Comparison of ENCODE assay signal across 25 mouse cellular contexts in the genomic region with DNA sequence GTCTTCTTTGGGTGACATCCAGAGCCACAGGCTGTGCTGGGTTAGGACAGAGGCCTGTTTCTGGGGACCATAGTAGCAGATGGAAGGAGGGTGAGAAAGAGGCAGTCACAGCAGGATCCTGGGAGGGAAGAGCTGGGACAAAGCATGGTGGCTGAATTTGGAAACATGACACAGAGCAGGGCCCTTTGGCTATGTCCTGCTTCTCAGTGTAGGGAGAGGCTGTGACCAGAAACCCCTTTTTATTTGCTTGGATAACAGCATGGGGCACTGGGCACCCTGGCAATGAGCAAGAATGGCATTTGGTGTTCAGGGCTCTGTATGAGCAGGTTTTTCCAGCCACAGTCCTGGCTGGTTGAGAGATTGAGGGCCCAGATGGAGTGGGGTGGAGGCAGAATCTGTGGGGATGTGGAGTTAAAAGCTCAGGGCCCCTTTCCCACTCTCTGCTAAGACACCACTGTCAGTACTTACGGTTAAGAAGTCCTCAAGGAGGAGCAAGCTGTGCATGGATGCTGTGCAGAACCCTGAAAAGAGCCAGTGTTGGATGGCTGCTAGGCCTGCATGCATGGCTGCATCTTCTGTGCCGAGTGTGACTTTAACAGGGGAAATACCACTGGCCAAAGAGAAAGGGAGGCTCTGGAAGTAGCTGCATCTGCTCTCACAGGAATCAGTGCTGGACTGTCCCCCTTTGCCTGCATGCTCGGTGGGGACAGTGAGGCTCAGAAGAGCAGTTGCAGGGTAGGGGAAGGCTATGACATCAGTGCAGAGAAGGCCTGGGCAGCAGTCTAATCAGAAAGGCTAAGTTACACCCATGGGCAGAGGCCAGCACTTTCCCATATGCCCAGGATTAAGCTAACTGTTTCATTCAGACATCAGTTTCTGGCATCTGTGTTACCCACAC. TPM values are rescaled to one million over a fixed set of nuclear protein-coding genes. Genes with fewer than 3 reads are reported as not detected.
DNase-seq lines count a peak whose midpoint lies in the region; ATAC-seq and TF ChIP-seq lines count a peak whose summit lies in the region.
"Had no signal": no experiment of that assay in that cellular context is flagged by ENCODE, and none has a peak within 500 bp of the region (broad histone marks: within the 10 kb centered on the region; RNA-seq: fewer than 3 reads in every experiment).

No protein-coding gene starts in this region.

- H3K36me3 ChIP-seq in forebrain, embryonic 11.5 days (ENCODE audit: control insufficient read depth, insufficient read depth, low read length) = no peaks in the 10 kb centered on the region
- H3K36me3 ChIP-seq in forebrain, embryonic 12.5 days (replicated peaks) = no peaks in the 10 kb centered on the region
- no peaks in the 10 kb centered on the region for H3K36me3 ChIP-seq in hindbrain, embryonic 14.5 days (replicated peaks; ENCODE audit: control insufficient read depth, insufficient read depth)
- H3K36me3 ChIP-seq in midbrain, postnatal 0 days (ENCODE audit: insufficient read depth, low read length) = no peaks in the 10 kb centered on the region
- H3K36me3 ChIP-seq: embryonic facial prominence, embryonic 12.5 days; heart, embryonic 10.5 days; neural tube, embryonic 12.5 days had no signal

- no peaks in the 10 kb centered on the region for H3K9me3 ChIP-seq in forebrain, embryonic 11.5 days (ENCODE audit: control insufficient read depth, low read length)
- H3K9me3 ChIP-seq in forebrain, embryonic 12.5 days = no peaks in the 10 kb centered on the region
- no peaks in the 10 kb centered on the region for H3K9me3 ChIP-seq in hindbrain, embryonic 14.5 days (ENCODE audit: control insufficient read depth, low read length)
- no peaks in the 10 kb centered on the region for H3K9me3 ChIP-seq in midbrain, postnatal 0 days (ENCODE audit: low read length)
- H3K9me3 ChIP-seq: embryonic facial prominence, embryonic 12.5 days; heart, embryonic 10.5 days; neural tube, embryonic 12.5 days had no signal

- ATAC-seq in forebrain, embryonic 11.5 days (replicated peaks; ENCODE audit: low FRiP score) = no peak
- no peak for ATAC-seq in forebrain, embryonic 12.5 days (ENCODE audit: low FRiP score)
- peak; percentile 56; the same call in 1 of the 2 replicates for ATAC-seq in hindbrain, embryonic 14.5 days (ENCODE audit: low FRiP score)
- no peak for ATAC-seq in midbrain, postnatal 0 days (ENCODE audit: low FRiP score)
- ATAC-seq: liver, postnatal 0 days had no signal

- no peak for TF ChIP-seq CTCF in midbrain, postnatal 0 days (IDR thresholded peaks at IDR 0.05)

- no peak overlapping the region for H3K27ac ChIP-seq in forebrain, embryonic 11.5 days (ENCODE audit: low read depth, low read length)
- H3K27ac ChIP-seq in forebrain, embryonic 12.5 days = no peak overlapping the region
- H3K27ac ChIP-seq in hindbrain, embryonic 14.5 days = no peak overlapping the region
- H3K27ac ChIP-seq in midbrain, postnatal 0 days (ENCODE audit: low read depth, low read length) = 0 out of 2 replicates have a peak overlapping the region, but pooled peaks have one; percentile 26
- H3K27ac ChIP-seq: embryonic facial prominence, embryonic 12.5 days; heart, embryonic 10.5 days; macrophage; neural tube, embryonic 12.5 days had no signal

- DNase-seq in forebrain, embryonic 11.5 days (ENCODE audit: low spot score) = peak; percentile 47
- peak; percentile 94 for DNase-seq in cerebellum, adult 9-10 months
- no peak for DNase-seq in hindbrain, embryonic 14.5 days (ENCODE audit: low spot score)
- DNase-seq in midbrain, postnatal 0 days (ENCODE audit: low spot score) = no peak
- no peak for DNase-seq in left cerebral cortex, adult 9 months (ENCODE audit: low spot score in 2 of 2)
- DNase-seq in layer of hippocampus, adult 18-20 months (ENCODE audit: low spot score in 2 of 2) = no peak
- DNase-seq in embryo, embryonic 10.5 days (ENCODE audit: low spot score) = no peak
- DNase-seq: gastrocnemius, postnatal 25 days; heart, postnatal 10 days; kidney, adult 9 months; kidney, postnatal 36 days; liver; liver, postnatal 0 days; spleen, adult 18-20 months; thymus, adult 2 months had no signal

- H3K9ac ChIP-seq in forebrain, embryonic 11.5 days (ENCODE audit: low read length) = no peak overlapping the region
- no peak overlapping the region for H3K9ac ChIP-seq in forebrain, embryonic 12.5 days
- no peak overlapping the region for H3K9ac ChIP-seq in hindbrain, embryonic 14.5 days
- no peak overlapping the region for H3K9ac ChIP-seq in midbrain, postnatal 0 days (replicated peaks; ENCODE audit: low read length, poor library complexity, severe bottlenecking)
- H3K9ac ChIP-seq: embryonic facial prominence, embryonic 12.5 days; liver, postnatal 0 days; neural tube, embryonic 12.5 days had no signal

- H3K27me3 ChIP-seq in forebrain, embryonic 11.5 days (ENCODE audit: control insufficient read depth, insufficient read depth, low read length) = no peaks in the 10 kb centered on the region
- peaks cover 73% of the 10 kb centered on the region for H3K27me3 ChIP-seq in forebrain, embryonic 12.5 days
- H3K27me3 ChIP-seq in hindbrain, embryonic 14.5 days (ENCODE audit: control insufficient read depth, insufficient read depth, low read length) = no peaks in the 10 kb centered on the region
- no peaks in the 10 kb centered on the region; the same call in 1 of the 2 replicates for H3K27me3 ChIP-seq in midbrain, postnatal 0 days (ENCODE audit: insufficient read depth, low read length)

- WGBS in forebrain, embryonic 11.5 days = 6% methylated on average over 3 of the region's 3 CpGs
- WGBS in forebrain, embryonic 12.5 days = 10% methylated on average over 3 of the region's 3 CpGs
- 24% methylated on average over 3 of the region's 3 CpGs for WGBS in hindbrain, embryonic 14.5 days
- WGBS in midbrain, postnatal 0 days = 27% methylated on average over 3 of the region's 3 CpGs

- no peak overlapping the region for H3K4me2 ChIP-seq in forebrain, embryonic 11.5 days (ENCODE audit: low read depth, low read length, severe bottlenecking)
- no peak overlapping the region for H3K4me2 ChIP-seq in forebrain, embryonic 12.5 days
- no peak overlapping the region for H3K4me2 ChIP-seq in hindbrain, embryonic 14.5 days (replicated peaks)
- H3K4me2 ChIP-seq in midbrain, postnatal 0 days (ENCODE audit: low read depth, low read length, poor library complexity, severe bottlenecking) = no peak overlapping the region
- H3K4me2 ChIP-seq: embryonic facial prominence, embryonic 12.5 days; neural tube, embryonic 12.5 days had no signal

- H3K4me3 ChIP-seq in forebrain, embryonic 11.5 days (ENCODE audit: low read depth, low read length) = no peak overlapping the region
- H3K4me3 ChIP-seq in forebrain, embryonic 12.5 days (replicated peaks) = no peak overlapping the region
- no peak overlapping the region for H3K4me3 ChIP-seq in hindbrain, embryonic 14.5 days (replicated peaks; ENCODE audit: low read length)
- no peak overlapping the region for H3K4me3 ChIP-seq in midbrain, postnatal 0 days (ENCODE audit: low read depth, low read length)
- H3K4me3 ChIP-seq: embryonic facial prominence, embryonic 12.5 days; heart, embryonic 10.5 days; neural tube, embryonic 12.5 days had no signal

- no peaks in the 10 kb centered on the region for H3K4me1 ChIP-seq in forebrain, embryonic 11.5 days (replicated peaks; ENCODE audit: control insufficient read depth, insufficient read depth, low read length)
- peaks cover 17% of the 10 kb centered on the region; the same call in 1 of the 2 replicates for H3K4me1 ChIP-seq in forebrain, embryonic 12.5 days
- peaks cover 8% of the 10 kb centered on the region for H3K4me1 ChIP-seq in hindbrain, embryonic 14.5 days (replicated peaks; ENCODE audit: control insufficient read depth, insufficient read depth, low read length)
- peaks cover 5% of the 10 kb centered on the region; the same call in 1 of the 2 replicates for H3K4me1 ChIP-seq in midbrain, postnatal 0 days (ENCODE audit: insufficient read depth, low read length)
- H3K4me1 ChIP-seq: embryonic facial prominence, embryonic 12.5 days; heart, embryonic 10.5 days had no signal

RNA-seq across cellular contexts. Expression of a gene that starts 26.0 kb away (rescaled TPM):
- polyA plus RNA-seq in forebrain, embryonic 11.5 days (2014; fragmentation: Nextera tagmentation; extraction: Ambion mirVana) = not detected in 2 replicates
- polyA plus RNA-seq in forebrain, embryonic 12.5 days (2016; fragmentation: Nextera tagmentation; extraction: Ambion mirVana) = not detected in 2 replicates
- polyA plus RNA-seq in hindbrain, embryonic 14.5 days (2014; fragmentation: Nextera tagmentation; extraction: Ambion mirVana) = 0.07 and 0.98 TPM in 2 replicates
- 49.5 and 62.0 TPM in 2 replicates for total RNA-seq in midbrain, postnatal 0 days (2014; rRNA removed)
- 0.86 and 1.0 TPM in 2 replicates for polyA plus RNA-seq in midbrain, postnatal 0 days (2015; fragmentation: Nextera tagmentation; extraction: Ambion mirVana)
- total RNA-seq in layer of hippocampus, adult 18-20 months (2021) = under 1 TPM; 0.33 to 0.54 TPM
- total RNA-seq: monocyte, adult 5-6 weeks had no signal
- polyA plus RNA-seq: embryonic facial prominence, embryonic 12.5 days; heart, embryonic 10.5 days; intestine, embryonic 14.5 days; liver, postnatal 0 days; macrophage; stomach, embryonic 14.5 days; urinary bladder, adult 2 months had no signal

RNA-seq across cellular contexts. Expression of a gene that starts 54.2 kb away (rescaled TPM):
- polyA plus RNA-seq in forebrain, embryonic 11.5 days (2014; fragmentation: Nextera tagmentation; extraction: Ambion mirVana) = 2.4 and 2.8 TPM in 2 replicates
- 2.9 and 3.2 TPM in 2 replicates for polyA plus RNA-seq in forebrain, embryonic 12.5 days (2016; fragmentation: Nextera tagmentation; extraction: Ambion mirVana)
- 2.3 and 30.6 TPM in 2 replicates for polyA plus RNA-seq in hindbrain, embryonic 14.5 days (2014; fragmentation: Nextera tagmentation; extraction: Ambion mirVana)
- 41.4 and 47.0 TPM in 2 replicates for total RNA-seq in midbrain, postnatal 0 days (2014; rRNA removed)
- 14.6 and 17.5 TPM in 2 replicates for polyA plus RNA-seq in midbrain, postnatal 0 days (2015; fragmentation: Nextera tagmentation; extraction: Ambion mirVana)
- under 1 TPM; 0.18 to 0.22 TPM for total RNA-seq in layer of hippocampus, adult 18-20 months (2021)
- total RNA-seq: gastrocnemius, postnatal 25 days; heart, postnatal 10 days; left cerebral cortex, postnatal 25 days; monocyte, adult 5-6 weeks had no signal
- polyA plus RNA-seq: liver, postnatal 0 days; macrophage; stomach, embryonic 14.5 days; thymus, adult 2 months had no signal

Comparison
In these comparisons a context has a peak if more than half of its experiments do, and no peak if none do; other contexts are left out.
1. DNase-seq: peak in forebrain, embryonic 11.5 days (single experiment) and cerebellum, adult 9-10 months (single experiment); none in hindbrain, embryonic 14.5 days (single experiment), midbrain, postnatal 0 days (single experiment), left cerebral cortex, adult 9 months (0 of 2), layer of hippocampus, adult 18-20 months (0 of 2) and embryo, embryonic 10.5 days (single experiment).